Mouse (Mus musculus) granulocyte monocyte progenitor cell, adult 5-6 weeks (primary cell): ENCODE data around the gene Klf13. TPM values are rescaled to one million over a fixed set of nuclear protein-coding genes. Genes with fewer than 3 reads are reported as not detected.

Experiments
- ATAC-seq: replicated peaks from 2 replicates; pipeline ENCODE4 v1.8.0; 2016; ENCODE audit warnings: mild to moderate bottlenecking, moderate TSS enrichment, inconsistent platforms; ENCODE audit not compliant: poor library complexity, severe bottlenecking
- total RNA-seq, 2 experiments: library from RNA; stranded (forward) in 1 of 2; stranded (reverse) in 1 of 2; fragments of 200-712, 200-1000 nt in 1 of 2; fragments of >200 nt in 1 of 2; fragmentation: Nextera tagmentation in 1 of 2; gene quantifications; 2 replicates each; pipeline ENCODE4 v1.2.3; 2014 to 2017

Gene Klf13
- 39.9 and 51.5 TPM in 2 replicates for total RNA-seq (2014; fragmentation: Nextera tagmentation)
- total RNA-seq (2017): 11.6 and 24.0 TPM in 2 replicates

DNA sequence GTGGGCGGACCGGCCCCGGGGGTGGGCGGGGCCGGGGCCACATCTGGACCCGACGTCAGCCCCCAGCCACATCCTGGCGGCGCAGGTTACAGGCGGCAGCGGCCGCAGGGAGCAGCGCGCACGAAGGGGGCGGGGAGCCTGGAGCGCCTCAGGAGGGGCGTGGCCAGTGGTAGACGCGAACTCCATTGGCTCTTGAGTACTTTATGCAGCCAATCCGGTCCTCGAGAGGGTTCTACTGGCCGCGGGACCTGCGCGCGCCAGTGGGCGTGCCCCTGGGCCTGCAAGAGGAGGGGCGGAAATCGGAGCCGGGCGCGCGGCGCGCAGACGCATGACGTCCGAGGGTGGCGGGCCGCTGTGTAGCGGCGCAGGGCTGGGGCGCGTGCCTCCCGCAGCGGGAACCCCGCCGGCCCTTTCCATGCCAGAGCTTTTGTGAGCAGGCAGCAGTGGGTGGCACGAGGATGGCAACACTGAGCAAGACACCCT is at the start of gene Klf13:
TSS of gene Klf13 (minus strand) at position 2 of the 483 bp plus-strand sequence.
- ATAC-seq: peak; percentile 43

- ATAC-seq: no peak
Observed at GRCm38 (mm10) chr7:63988391-63988790, 49.7 kb upstream of the Klf13 start.

GRCm38 (mm10) chr7:63986407-63987182 is 47.9 kb upstream of the Klf13 start:
- no peak for ATAC-seq

DNA sequence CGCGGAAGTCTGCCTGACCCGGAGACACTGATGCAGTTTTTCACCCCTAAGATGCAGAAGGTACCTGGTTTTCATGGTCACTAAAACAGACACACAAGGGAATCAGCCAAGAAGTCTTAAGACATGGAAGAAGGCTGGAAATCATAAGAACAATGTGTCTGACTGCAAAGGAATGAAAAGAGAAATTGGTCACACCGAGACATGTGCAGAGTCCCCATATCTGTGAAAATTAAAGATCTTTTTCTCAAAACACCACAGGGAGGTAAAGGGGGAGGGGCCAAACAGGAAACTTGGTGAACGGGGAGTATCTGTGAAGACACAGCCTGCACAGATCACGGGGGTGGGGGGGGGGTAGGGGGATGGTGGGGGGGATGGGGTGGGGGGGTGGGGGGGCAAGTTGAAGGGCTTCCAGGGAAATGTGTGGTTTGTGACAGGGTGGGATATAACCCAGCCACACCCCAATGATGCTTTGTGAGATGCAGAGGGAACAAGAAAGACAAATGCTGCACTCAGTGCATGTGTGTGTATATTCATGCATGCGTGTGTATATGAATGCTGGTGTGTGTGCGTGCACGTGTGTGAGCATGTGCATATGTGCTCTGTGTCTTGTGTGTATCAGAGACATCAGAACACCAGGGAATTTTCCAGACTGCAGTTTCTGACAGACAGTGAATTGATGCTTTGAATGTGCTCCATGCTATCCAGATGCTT is 47.1 kb upstream of the Klf13 start:
- ATAC-seq: no peak

DNA sequence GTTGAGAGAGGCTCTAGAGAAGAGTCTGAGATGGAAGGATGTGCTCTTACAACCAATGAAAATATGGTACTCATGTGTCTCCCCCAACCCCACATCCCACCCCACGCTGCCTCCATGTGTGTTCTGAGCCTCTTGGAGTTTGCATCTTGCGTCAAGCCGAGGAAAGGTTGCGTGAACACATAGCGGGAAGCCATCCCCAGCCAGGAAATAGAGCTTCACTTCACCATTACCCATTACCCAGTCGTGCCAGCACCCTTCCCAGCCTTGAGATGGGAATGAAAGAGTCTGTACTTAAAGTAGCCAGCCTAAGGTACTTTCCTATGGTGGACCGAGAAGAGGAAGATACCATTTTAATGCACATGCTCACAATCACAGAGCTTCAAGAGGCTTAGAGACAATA is 46.6 kb upstream of the Klf13 start:
- no peak for ATAC-seq

DNA sequence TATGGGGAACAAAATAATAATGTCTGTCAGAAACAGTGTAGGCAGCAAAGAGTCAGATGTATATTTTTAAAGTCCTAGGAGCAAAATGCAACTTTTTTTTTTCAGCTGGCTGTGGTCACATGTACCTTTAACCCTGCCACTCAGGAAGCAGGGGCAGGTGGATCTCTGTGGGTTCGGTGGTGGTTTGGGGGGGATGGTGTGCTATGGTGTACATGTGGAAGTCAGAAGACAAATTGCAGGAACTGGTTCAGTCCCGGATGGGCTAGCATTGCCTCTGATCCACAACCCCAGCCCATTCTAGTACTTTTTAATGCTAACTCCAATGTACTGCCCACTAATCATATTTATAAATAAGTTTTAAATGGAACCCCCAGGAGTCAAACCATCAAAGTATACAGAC is 45.6 kb upstream of the Klf13 start:
- peak; percentile 62 for ATAC-seq

- ATAC-seq: no peak
Observed at GRCm38 (mm10) chr7:63977631-63978030, 38.9 kb upstream of the Klf13 start.

GRCm38 (mm10) chr7:63970986-63971385 is 32.3 kb upstream of the Klf13 start:
- ATAC-seq: no peak

DNA sequence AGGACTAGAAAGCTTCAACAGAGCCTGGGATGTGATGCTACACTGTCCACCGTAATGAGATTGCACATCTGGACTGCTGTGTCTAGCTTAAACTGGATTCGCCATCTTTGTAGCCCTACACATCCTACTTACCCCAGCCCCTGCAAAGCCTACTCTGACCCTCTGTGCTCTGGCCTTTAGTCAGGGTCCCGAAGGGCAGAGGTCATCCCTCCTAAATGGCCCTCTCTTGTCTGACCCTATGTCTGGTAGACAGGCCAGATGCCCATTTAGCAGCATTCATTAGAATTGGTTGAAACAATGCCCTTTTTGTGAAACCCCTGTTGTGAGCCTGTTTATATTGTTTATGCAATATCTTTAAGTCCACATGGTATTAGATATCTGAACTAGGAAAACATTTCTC is 31.2 kb upstream of the Klf13 start:
- ATAC-seq: no peak

DNA sequence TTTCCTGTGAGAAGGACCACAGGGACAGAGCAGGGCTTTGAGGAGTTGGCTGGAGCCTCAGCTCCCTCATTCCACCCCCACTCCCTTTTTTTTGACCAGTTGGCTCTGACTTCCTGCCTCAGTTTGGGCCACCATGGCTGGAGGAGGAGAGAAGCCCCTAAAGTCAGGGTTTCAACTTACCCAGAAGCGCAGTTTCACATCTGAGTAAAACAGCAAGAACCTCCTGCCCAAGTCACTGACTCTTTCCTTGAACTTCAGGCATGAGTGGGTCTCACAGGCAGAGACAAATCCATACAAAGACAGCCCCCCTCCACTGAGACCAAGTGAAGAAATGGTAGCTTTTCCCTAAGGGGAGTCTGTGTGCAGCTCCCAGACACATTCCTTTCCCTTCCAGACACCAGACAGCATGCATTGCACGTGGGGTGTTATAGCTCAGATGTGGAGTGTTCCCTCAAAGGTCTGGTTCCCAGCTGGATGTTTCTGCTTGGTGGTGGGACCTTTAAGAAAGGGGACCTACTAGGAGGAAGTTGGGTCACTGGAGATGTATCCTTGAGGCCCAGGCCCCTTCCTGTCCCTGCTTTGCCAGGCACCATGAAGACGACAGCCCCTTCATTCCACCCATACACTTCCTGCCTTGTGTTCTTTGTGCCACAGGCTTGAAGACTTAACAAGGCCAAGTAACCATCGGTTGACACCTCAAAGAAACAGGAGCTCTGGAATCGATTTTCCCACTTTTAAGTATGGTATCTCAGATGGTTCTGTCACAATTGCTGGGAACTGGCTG is 27.1 kb upstream of the Klf13 start:
- peak; percentile 83 for ATAC-seq

DNA sequence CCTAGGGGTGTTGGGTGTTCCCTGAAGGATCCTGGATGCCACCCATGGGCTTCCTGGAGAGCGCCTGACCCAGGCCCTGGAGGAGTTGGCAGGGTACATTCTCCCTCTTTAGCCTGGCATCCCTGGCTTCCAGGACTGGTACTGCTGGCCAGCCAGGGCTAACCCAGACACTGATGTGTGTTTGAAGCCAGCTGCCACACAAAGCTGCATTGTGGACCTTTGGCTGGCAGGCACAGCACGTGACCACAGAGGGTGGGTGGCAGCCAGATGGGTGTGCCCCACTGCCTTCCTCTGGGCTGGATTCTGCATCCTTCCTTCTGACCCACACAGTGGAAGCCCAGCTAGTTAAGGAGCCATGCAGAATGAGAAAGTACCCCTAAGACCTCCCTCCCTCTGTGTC is 26.4 kb upstream of the Klf13 start:
- ATAC-seq: peak; percentile 72

DNA sequence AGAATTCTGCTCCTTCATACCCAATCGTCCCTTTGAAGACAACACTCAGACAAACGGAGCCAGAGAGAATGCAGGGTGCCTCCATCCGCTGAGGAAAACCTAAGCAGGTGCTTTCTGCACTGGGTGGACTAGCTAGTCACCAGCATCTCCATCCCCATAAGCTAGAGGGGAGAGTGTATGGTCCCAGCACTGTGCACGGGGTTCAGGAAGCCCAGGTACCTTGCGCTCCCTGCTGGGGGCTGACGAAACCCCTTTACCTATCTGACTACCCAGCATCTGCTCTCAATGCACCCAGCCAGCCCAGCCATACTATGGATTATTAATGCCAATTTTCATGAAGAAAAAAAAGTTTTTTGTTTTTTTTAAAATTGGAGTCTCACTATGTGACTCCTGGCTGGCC is 25.4 kb upstream of the Klf13 start:
- ATAC-seq: no peak

DNA sequence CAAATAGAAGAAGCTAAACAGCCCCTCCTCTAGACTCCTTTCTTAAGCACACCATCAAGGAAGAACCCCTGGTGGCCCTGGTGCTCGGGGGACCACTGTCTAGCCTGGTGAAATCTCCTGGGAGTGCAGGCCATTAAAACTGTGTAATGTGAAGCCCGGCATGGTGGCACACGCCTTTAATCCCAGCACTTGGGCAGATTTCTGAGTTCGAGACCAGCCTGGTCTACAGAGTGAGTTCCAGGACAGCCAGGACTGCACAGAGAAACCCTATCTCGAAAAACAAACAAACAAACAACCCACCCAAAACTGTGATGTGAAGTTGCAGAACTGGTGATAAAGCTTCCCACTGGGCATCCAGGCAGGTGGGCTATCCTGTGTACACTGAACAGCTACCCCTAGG is 24.9 kb upstream of the Klf13 start:
- no peak for ATAC-seq

DNA sequence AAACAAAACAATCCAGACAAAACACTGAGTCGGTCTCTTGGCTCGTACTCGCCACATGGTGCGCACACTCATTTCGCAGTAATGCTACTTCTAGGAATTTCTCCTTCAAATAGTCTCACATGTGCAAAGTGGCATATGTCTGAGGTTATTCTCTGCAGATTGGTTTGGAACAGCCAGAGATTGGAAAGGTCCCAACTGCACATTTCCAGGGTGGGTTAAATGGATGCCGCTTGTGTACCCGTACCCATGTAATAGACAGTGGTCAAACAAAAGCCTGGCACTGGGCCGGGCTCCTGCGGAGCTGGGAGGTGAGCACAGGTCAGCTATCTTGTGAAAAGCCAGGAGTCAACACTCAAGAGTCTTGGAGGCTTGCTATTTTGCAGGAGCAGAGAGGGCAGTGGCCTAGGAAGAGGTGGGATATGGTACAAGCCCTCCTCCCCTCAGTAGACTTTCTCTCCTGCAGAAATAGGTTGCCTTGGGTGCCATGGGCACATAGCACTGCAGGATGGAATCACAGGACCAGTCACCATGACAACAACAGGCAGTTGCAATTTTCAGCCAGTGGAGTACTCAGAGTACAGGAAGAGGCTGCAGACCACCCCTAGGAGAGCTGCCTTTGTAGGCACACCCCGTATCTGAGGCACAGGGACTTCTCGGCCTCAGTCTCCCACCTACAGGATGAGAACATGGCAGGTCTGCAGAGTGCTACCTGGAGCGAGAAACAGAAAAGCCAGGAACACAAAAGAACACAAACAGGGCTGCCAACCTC is 19.3 kb upstream of the Klf13 start:
- ATAC-seq: no peak

GRCm38 (mm10) chr7:63956981-63957713 is 18.4 kb upstream of the Klf13 start:
- ATAC-seq: peak; percentile 72

DNA sequence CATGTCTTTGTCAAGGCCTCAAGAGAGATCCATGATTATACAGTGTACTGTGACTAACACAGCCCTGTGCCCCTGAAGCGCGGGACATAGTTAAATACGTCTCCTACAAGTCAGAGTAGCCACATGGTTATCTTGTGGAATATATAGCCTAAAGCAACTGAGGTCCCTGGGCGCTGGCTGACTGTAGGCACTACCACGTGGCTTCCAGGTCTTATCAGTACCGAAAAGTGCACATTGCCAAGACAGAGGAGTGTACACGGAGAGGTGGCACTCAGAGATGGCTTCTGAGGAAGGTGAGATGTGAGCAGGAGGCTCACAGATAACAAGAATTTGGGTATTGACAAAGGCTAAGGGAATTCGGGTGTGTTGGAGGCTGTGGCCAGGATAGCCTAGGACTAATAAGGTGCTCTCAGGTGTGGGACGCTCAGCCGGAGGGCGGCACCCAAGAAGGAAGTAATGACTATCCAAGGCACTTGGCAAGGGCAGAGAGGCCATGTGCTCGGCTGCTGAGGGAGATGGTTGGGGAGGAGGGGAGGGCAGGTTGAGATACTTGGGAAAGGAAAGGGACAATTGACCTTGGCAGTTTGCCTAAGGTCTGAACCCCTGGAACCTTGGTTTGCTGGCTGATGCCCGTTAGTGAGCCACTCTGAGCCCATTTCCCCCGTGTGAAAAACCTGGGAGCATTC is 17.6 kb upstream of the Klf13 start:
- ATAC-seq: no peak

- no peak for ATAC-seq
Observed at GRCm38 (mm10) chr7:63955440-63955839, 16.7 kb upstream of the Klf13 start.

- ATAC-seq: peak; percentile 23; the same call in 1 of the 2 replicates
Observed at GRCm38 (mm10) chr7:63952077-63952898, 13.6 kb upstream of the Klf13 start.
